Mouse (Mus musculus): ENCODE data around the gene Zbtb8b. TPM values are rescaled to one million over a fixed set of nuclear protein-coding genes. Genes with fewer than 3 reads are reported as not detected.
"Not testable (repeated sequence)": the region's sequence is repeated elsewhere in the genome, so short reads cannot be mapped to it uniquely, and the experiment has no call there.

The Zbtb8b gene
- total RNA-seq (2021), result under 1 TPM; 0.33 to 0.39 TPM
- long read RNA-seq, experiment 1, result 0 reads
- long read RNA-seq, experiment 2, result 0 reads

DNA sequence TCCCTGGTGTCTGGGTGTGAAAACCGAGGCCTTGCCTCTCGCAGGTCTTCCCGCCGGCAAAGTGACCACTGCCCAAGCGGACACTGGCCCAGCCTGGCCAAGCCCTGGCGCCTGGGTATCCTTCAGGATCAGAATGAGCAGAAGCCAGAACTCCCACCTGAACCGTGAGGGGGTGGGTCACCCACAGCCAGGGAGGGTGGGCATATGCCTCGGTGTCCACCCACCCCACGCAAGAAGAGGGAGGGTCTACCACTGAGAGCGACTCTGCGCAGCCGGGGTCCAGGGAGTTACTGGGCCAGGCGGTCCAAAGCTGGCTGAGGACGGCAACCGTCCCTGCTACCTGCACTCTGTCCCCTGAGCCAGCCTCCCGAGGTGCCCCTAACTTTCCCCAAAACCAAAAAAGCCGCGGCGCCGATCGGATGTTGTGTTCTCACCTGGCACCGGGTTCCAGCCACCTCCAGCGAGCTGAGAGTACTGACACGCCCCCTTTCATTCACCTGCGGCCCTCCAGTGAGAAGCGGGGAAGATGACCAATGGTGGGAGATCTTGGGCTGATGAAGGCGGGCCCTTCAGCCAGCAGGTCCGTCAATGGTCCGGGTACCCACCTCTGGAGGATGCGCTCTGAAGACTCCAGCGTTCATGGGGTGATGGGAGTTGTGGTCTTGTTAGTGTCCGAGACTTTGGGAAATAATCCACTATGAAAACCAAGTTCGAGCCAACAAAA lies at the start of gene Zbtb8b:
Gene Zbtb8b (minus strand): TSS at position 514 of the 724 bp plus-strand sequence.
- peak; percentile 37 for DNase-seq

DNA sequence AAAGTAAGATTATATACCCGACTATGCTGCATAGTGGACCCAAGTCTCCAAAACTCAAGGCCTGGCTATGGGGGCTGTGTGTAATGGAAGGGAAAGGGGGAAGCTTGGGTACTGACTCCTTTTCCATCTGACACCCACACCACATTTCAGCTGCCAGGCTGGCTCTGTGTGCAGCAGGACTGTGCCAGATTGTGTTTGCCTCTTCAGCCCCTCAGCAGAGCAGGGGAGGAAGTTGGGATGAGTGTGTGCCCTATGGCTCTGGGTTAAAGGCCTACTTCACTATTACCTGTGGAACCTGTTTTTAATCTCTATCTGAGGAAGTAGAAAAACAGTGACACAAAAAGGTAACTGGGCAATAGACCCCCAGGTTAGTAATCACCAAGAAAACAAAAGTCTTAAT lies 40.4 kb upstream of the Zbtb8b start:
- no peak for DNase-seq

- no peak for DNase-seq
Observed at GRCm38 (mm10) chr4:129479863-129480262, 39.2 kb upstream of the Zbtb8b start.

DNA sequence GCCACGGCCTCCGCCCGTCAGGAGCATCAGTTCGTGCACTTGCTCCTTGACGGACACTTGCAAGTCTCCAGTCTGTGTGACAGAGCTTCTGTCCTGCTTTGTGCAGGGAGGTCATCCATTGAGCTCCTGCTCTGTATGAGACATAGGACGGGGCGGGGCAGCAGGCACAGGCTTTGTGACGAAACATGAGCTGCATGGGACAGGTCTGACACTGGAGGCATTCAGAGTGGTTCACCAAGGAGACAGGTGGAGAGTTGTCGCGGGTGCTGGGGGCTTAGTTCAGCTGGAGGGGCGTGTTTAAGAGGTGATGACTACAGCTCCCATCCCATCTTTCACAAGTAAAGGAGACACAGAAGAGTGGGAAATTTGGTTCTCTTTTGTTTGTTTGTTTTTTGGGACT lies 35.4 kb upstream of the Zbtb8b start:
- no peak for DNase-seq

- no peak for DNase-seq
Observed at GRCm38 (mm10) chr4:129464286-129464815, 23.7 kb upstream of the Zbtb8b start.

- DNase-seq, result no peak
Observed at GRCm38 (mm10) chr4:129463097-129464059, 22.7 kb upstream of the Zbtb8b start.

DNA sequence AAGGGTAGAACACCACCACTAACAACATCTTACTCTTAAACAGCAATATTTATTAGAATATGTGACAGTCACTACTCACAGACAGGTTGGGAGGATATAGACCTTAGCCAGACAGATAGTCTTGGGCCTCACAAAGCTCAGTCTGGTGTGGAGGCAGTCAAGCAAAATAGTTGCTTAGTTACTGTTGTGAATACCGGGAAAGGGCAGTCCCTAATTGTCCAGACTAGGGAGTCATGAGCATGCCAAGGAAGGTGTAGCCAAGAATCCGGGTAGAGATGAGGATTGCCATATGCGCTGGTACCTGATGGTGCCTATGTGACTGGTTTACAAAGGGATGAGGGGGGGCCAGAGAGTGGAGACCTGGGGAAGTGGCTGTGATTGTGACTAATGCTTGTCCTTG lies 21.5 kb upstream of the Zbtb8b start:
- DNase-seq, result peak; percentile 24

DNA sequence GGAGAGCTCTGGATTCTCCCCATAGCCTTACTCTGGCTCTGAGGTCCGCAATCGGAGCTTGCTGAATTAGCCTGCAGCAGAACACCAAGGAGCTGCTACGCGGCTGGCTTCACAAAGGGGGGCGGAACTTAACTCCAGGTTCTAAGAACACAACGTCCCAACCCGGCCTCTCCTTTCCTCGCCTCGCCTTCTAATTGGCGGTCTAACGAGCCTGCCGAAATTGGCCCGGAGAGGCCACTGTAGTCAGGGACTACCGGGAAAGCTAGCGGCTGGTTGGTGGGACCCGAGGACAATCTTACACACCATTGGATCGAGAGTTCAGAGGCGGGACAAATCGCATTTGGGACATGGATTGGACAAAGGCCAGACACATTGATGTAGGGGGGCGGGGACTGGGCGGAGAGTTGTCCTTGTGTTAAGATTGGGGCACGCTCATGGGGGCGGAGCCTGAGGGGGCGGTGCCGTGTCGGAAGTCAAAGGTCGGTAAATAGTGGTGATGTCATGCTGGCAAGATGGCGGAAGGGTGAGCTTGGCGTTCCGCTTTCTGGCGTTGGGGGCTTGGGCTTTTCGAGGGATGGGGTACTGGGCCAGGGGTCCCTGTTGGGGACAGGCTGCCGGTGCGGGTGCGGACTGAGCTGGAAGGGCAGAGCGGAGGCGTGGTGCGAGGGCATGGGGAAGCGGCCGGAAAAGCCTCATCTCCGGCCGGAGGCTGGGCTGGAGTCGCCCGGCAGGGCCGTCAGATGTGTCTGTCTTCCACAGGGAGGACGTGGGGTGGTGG lies 20.7 kb upstream of the Zbtb8b start, which contains the start of gene Bsdc1:
Gene Bsdc1 (plus strand): TSS at position 399 of the 778 bp plus-strand sequence.
- DNase-seq, result peak; percentile 99

GRCm38 (mm10) chr4:129460827-129461182 lies 20.2 kb upstream of the Zbtb8b start:
- no peak for DNase-seq

DNA sequence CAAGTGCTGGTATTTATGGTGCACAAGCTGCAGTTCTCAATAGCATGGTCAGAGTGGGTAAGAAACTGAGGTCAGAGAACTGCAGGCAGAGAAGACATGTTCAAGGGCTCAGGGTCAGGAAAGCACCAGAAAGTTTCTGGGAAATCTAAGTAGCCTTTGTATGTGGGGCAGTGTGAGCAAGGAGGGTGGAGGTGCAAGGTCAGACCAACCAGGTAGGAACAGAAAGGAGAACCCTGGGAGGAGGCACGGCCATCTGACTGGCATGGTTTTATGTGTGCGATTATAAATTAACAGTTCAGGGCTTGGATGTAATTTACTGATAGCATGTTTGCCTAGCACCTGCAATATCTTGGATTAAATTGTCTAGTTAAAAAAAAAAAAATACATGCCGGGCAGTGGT lies 19.1 kb upstream of the Zbtb8b start:
- DNase-seq, result no peak

DNA sequence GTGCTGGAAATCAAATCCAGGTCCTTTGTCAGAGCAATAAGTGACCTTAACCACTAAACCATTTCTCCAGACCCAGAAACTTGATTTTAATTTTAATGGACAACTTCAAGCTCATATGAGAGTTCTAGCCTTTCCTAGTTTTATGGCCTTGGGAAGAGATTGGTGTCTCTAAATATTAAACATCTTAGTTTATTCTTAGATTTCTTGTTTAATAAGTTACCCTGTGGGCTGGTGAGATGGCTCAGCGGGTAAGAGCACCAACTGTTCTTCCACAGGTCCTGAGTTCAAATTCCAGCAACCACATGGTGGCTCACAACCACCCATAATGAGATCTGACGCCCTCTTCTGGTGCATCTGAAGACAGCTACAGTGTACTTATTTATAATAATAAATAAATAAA lies 16.7 kb upstream of the Zbtb8b start:
- DNase-seq, result not testable (repeated sequence)

DNA sequence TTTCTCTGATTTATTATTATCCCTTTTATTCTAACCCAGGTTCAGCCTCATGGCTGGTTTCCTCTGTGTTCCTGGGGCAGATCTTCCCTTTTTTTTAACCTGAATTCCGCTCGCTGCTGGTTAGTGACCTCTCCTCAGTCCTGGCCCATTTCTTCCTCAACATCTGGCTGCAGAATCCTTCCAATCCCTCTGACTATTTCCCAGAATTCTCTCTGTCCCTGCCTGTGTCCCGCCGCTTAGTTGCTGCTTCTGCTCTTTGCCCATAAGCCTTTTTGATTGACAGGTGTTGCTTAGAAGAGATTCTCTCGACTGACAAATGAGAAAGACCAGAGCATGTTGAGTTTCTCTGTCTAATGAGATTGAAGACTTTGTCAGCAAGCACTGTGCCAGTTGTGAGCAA lies 15.5 kb upstream of the Zbtb8b start:
- DNase-seq, result no peak

GRCm38 (mm10) chr4:129455265-129455664 lies 14.6 kb upstream of the Zbtb8b start:
- DNase-seq, result peak; percentile 72

DNA sequence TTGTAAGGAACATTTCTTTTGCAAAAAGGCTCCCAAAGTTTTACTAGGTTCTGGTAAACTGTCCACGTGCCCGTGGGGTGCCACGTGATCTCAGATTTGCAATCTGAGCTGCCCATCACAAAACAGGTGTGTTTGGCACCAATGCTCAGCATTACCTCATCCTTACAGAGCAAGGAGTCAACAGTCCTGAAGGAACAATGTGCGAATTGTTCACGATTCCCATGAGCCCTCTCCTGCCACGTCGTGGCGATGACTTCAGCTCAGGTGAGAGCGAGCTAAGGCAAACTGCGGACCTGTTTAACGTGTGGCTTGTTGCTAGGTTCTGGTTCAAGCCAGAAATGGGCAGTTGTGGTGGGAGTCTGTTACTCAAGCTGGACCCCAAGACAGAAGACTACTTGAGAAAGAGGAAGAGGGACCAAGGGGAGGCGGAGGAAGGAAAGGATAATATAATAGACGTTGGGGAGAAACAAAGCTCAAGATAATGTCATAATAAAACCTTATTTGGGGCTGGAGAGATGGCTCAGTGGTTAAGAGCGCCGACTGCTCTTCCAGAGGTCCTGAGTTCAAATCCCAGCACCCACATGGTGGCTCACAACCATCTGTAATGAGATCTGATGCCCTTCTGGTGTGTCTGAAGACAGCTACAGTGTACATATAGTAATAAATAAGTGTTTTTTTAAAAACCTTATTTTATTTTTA lies 11.0 kb upstream of the Zbtb8b start:
- DNase-seq, result no peak

- no peak for DNase-seq
Observed at GRCm38 (mm10) chr4:129450851-129451250, 10.2 kb upstream of the Zbtb8b start.

DNA sequence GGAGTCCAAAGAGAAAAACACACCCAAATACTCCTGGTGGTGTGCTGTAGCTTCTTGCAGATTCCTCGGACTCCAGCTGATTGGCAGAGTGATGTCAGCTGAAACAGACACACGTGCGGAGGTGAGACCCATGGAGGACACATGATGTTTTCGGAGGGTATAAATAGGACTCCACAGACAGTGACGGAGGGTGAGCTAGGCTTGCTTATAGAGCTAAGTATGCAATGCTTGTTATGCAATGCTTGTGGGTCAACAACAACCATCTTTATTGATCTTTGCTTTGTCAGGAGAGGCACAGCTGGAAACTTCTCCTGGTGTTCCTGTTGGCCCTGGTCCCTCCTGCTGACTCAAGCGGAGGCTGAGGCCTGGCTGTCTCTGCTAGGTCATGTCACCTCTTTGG lies 8.1 kb upstream of the Zbtb8b start:
- DNase-seq, result no peak

GRCm38 (mm10) chr4:129447778-129448563 lies 7.3 kb upstream of the Zbtb8b start:
- DNase-seq, result no peak

DNA sequence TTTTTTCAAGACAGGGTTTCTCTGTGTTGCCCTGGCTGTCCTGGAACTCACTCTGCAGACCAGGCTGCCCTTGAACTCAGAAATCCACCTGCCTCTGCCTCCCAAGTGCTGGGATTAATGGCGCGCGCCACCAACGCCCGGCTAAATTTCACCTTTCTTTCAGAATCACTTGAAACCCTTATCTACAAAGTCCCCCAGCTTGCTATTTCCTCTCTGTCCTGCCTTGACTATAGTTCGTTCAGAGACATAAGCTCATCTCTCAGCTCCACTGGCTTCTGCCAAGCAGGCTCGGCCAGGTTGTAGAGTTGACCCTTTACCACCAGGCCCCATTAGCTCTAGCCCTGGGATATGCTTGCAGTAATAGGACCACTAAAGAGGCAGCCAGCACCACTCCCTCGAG lies 6.7 kb upstream of the Zbtb8b start:
- no peak for DNase-seq

DNA sequence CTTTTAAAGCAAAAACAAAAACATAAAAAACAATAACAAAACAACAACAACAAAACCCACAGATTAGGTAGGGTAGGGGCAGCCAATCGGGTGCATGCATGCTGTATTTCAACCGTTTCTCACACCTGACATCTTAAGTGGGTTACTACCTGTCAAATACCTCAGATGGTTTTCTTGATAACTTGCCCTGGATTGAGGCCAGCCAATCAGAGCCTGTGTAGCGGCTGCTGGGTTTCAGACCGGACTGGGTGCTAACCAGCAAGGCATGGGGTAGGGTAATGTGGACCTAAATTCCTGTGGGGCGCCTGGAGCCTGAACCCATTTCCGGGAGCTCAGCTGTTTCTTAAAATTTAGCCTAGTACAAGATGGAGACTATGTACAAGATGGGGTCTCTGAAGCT lies 492 bp upstream of the Zbtb8b start:
- DNase-seq, result no peak

DNA sequence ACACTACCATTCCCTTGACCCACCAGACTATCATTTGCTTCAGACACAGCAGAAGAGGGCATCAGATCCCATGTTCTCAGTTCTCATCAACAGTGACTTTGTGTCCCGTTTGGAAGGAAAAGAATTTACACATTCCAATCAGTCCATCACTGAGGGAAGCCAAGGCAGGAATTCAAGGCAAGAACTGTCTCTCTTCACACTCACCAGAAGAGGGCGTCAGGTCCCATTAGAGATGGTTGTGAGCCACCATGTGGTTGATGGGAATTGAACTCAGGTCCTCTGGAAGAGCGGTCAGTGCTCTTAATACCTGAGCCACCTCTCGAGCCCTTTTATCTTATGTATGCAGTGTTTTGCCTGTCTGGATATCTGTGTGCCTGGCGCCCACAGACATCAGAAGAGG lies 22.3 kb downstream of the Zbtb8b start:
- DNase-seq, result no peak

- no peak for DNase-seq
Observed at GRCm38 (mm10) chr4:129416478-129416877, 24.2 kb downstream of the Zbtb8b start.
